Mouse (Mus musculus) urinary bladder, postnatal 4 days (tissue): ENCODE measurements around the gene Hoxb3.

ENCODE experiments used
- DNase-seq, 2 experiments: peaks; one replicate each; pipeline ENCODE4 v3.0.0; 2021 to 2022; ENCODE audit warnings: low spot score in 2 of 2

The Hoxb3 gene

GRCm38 (mm10) chr11:96317608-96318367, 5.3 kb upstream of the Hoxb3 start, which contains the start of gene Hoxb4:
Gene Hoxb4 (plus strand): TSS chr11:96318267.
- DNase-seq, result no peak

- DNase-seq, result no peak
These were observed 4.6 kb upstream of the Hoxb3 start for GRCm38 (mm10) chr11:96318368-96319070.

GRCm38 (mm10) chr11:96319071-96319902, 3.8 kb upstream of the Hoxb3 start:
- no peak for DNase-seq

GRCm38 (mm10) chr11:96319910-96320309, 3.2 kb upstream of the Hoxb3 start:
- DNase-seq, result no peak

- DNase-seq, result no peak
These were observed 2.4 kb upstream of the Hoxb3 start for GRCm38 (mm10) chr11:96320688-96321087.

GRCm38 (mm10) chr11:96321846-96322245, 1.3 kb upstream of the Hoxb3 start:
- DNase-seq, result no peak

GRCm38 (mm10) chr11:96322738-96323137, 388 bp upstream of the Hoxb3 start:
- no peak for DNase-seq

- DNase-seq, result no peak
These were observed 999 bp downstream of the Hoxb3 start for GRCm38 (mm10) chr11:96324125-96324524.

- no peak for DNase-seq
These were observed 1.8 kb downstream of the Hoxb3 start for GRCm38 (mm10) chr11:96324965-96325364.

GRCm38 (mm10) chr11:96325747-96326212, 2.7 kb downstream of the Hoxb3 start:
- DNase-seq, result no peak

- no peak for DNase-seq
These were observed 3.6 kb downstream of the Hoxb3 start for GRCm38 (mm10) chr11:96326705-96327104.

GRCm38 (mm10) chr11:96327122-96327521, 4.0 kb downstream of the Hoxb3 start:
- DNase-seq, result no peak

GRCm38 (mm10) chr11:96327750-96328149, 4.6 kb downstream of the Hoxb3 start:
- DNase-seq, result no peak

GRCm38 (mm10) chr11:96328605-96329004, 5.5 kb downstream of the Hoxb3 start:
- DNase-seq, result no peak

GRCm38 (mm10) chr11:96332105-96332504, 9.0 kb downstream of the Hoxb3 start:
- DNase-seq, result no peak

- no peak for DNase-seq
These were observed 9.5 kb downstream of the Hoxb3 start for GRCm38 (mm10) chr11:96332618-96333032.

GRCm38 (mm10) chr11:96333241-96334001, 10.3 kb downstream of the Hoxb3 start:
- no peak for DNase-seq

- no peak for DNase-seq
These were observed 10.9 kb downstream of the Hoxb3 start for GRCm38 (mm10) chr11:96334002-96334364.

GRCm38 (mm10) chr11:96334998-96335397, 11.9 kb downstream of the Hoxb3 start:
- DNase-seq, result no peak

GRCm38 (mm10) chr11:96336597-96336996, 13.5 kb downstream of the Hoxb3 start:
- no peak for DNase-seq

GRCm38 (mm10) chr11:96337026-96337425, 13.9 kb downstream of the Hoxb3 start:
- no peak for DNase-seq
